Mouse (Mus musculus) heart, adult 9 months (tissue): ENCODE results near the gene Rsrc2.
A peak's percentile ranks its signal among the peaks of the same experiment; 100 is the strongest.
"Not testable (repeated sequence)": the region's sequence is repeated elsewhere in the genome, so short reads cannot be mapped to it uniquely, and the experiment has no call there.

Source experiments
- DNase-seq, 2 experiments: peaks; one replicate each; pipeline ENCODE4 v3.0.0; 2022; ENCODE audit warnings: low spot score in 2 of 2

Rsrc2 gene

DNA sequence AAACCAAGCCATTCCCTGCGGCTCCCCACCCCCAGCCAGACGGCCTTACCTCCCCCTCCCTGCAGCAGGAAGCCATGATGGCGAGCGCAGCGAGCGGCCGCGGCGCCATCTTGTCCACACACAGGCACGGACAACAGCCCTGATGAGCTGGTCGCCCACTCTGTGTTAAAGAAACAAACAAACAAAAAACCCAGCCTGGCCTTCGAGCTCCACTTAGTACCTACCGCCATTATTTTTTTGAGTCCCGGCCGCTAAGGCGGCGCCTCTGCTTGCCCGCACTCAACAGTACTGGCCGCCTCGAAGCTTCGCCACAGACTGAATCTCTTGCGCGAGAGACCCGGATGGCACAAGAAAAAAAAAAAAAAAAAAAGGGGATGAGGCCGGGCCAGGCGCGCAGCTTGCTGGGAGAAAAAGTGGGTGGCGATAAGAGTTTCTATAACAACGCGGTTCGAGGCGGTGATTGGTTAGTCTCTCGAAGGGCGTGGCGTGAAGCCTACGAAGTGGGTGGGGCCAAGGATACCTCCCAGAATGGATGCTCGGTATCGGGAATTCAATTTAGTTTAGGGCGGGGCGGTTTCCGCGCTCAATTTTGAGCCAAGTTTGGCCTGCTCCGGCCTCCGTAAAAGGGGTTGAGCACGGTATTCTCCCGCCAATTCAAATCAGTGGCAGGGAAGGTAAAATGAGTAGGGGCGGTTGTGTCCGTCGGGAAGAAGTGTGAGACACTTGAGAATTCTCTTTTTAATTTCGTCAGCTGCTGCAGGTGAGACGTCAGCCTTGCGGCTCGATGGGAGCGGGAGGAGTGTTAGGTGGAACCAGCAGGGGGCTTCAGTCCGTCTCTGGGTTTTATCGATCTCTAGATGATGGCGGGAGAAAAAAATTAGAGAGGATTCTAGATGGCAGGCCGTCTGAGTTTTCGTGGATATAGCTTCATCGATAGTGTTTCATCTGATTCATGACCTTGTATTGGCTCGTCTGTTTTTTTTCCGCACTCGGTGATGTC is at the start of gene Rsrc2, which contains the start of gene Kntc1:
Gene Rsrc2, minus strand, starts transcription at position 350 of the 1,000 bp plus-strand sequence.
Gene Kntc1, plus strand, starts transcription at position 652 of the 1,000 bp plus-strand sequence.
- DNase-seq = peak; percentile 100

DNA sequence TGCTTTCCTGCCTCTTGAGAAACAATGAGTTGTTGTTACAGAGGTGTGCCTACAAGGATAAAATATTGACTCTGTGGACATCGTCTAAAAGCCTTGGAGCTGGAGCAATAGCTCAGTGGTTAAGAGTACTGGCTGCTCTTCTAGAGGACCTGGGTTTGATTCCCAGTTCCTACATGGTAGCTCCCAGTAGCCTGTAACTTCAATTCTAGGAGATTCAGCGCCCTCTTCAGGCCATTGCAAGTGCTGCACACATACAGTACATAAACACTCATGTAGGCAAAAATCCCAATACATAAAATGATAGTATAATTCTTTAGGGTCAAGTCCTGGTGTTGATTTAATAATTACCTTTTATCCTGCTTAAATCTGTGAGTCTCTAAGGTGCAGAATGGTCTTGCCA is 43.9 kb upstream of the Rsrc2 start:
- DNase-seq = no peak

DNA sequence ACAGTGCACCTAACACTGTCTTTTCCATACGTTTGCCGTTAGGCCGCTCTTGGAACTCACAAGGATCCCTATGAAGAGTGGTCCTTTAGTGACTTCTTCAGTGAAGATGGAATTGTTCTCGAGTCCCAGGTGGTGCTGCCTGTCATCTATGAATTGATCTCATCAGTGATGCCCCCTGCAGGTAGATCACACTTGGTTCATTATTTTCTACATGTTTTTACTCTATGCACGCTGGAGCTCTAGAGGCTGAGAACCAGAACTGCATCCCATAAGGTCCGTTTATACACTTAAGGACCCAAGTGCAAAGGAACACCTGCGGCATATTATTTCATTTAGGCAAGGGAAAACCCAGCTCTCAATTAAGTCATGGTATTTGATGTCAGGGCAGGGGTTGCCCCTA is 39.8 kb upstream of the Rsrc2 start:
- no peak for DNase-seq

DNA sequence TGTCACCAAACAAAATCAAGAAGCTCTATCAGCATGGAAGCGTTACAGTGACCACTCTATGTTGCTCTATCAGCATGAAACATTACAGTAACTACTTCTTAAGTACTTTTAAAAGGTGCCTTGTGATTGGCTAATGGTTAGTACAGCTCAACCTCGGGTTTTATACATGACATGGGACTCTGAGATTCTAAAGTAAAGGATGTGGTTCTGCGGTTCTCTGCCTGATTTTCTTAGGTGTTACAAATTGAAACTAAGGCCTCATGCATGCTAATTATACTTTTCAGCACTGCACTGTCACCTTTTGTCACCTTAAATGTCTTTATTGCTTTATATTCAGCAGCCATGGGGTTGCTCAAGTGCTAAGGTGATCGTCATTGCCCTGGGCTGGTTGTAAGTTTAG is 32.6 kb upstream of the Rsrc2 start:
- DNase-seq = no peak

DNA sequence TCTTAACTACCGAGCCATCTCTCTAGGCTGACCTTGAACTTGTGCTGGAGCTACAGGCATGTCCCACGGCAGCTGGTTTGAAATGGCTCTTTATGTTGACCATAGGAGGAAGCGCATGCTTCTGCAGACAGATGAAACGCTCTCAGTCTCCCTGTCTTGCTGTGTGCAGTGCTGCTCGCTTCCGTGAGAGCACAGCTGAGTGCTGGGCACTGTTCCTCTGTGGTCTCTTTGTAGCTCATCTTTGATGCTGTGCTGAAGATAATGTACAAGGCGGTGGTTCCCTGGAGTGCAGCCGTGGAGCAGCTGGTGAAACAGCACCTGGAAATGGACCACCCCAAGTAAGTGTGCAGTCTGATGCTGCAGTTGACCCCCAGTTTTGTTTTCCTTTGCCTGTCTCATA is 31.5 kb upstream of the Rsrc2 start:
- DNase-seq = no peak

DNA sequence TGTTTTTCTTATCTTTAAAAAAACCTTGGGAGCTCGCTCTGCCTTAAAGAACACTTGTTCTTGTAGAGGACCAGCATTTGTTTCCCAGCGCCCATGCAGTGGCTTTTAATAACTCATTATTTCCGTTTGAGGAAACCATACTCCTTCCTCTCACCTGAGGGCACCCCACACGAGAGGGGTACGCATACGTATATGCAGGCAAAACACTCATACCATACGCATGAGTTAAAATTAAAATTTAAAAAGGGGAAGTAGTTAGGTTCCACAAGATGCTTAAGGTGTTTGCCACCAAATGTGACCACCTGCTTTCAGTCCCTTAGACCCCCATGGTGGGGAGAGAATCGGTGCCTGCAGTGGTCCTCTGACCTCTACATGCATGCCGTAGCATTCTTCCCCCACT is 24.2 kb upstream of the Rsrc2 start:
- DNase-seq = no peak

DNA sequence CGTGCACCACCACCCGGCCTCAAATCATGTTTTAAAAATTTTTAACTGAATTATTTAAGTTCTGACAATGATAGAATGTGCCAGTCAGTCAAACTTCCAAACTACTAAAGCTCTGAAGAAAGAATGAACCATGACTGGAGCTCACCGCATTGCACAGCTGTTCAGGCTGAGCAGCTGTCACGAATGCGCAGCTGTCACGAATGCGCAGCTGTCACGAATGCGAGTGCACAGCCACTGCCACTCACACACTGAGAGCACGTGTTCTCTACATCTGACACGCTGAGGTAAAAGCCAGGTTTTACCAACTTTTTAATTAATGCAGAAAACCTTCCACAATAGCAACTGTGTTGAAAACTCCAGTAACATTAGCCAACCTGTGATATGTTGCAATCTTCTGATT is 17.2 kb upstream of the Rsrc2 start:
- not testable (repeated sequence) for DNase-seq

DNA sequence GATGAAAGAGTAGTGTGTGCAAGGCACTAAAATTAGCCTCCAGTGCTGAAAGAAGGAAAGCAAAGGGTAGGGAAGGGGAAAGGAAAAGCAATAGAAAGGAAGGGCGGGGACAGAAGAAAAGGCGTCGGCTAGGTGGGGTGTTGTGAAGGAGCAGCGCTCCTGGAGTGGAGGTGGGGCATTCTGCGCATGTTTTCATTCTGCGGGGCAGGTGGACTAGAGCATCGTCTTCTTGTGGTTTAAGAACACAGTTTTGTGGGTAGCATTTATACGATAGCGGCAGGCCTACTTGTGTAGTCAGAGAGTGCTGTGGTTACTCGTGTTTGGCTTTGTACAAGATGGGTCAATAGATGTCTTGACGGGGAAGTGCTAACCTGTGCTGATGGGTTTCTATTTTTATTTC is 16.3 kb upstream of the Rsrc2 start:
- DNase-seq = no peak

DNA sequence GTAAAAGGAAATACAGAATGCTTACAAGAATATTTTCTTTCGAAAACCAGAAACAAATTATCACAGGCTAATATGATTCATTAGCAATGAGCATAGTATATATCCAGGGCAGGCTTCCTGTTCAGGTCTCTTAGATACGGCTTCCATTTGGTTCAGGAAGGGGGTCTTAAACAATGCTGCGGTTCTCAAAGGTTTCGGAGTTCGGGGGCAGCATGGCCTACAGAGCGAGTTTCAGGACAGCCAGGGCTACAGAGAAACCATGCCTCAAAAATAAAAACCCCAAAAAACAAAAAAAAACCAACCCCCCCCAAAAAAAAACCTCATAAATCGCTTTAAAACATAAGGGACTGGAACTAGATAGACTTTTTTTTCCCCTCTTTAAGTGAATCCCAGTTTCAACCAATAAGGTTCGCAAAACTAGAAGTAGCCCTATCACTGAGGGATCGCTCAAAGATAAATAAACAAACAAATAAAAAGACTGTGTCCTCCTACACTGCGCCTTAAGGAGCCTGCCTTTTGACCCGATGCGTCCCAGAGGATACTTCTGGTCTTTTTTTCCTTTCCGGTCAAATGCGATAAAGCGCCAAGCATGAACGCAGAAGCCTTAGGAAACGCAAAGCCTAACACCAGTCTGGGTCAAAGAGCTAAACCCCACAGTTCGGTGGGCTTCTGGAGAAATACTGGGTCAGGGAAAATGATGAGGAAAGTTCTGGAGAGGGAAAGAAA is 712 bp downstream of the Rsrc2 start:
- DNase-seq = peak in 1 of 2 experiments; percentile 5

DNA sequence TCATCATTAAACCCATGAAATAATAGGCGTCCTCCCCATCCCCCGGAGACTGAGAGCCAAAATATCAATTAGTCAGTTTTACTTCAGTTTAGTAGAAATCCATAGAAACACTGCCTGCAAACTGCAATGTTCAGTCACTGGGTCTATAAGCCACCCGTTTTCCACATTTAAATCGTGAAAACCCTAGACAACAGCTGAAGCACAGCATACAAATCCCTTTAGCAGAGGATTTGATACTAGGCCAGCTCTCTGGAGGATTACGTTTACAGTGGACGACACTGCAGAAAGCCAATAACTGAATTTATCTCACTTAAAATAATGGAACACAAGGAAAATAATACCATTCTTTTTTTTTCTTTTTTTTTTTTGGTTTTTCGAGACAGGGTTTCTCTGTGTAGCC is 1.6 kb downstream of the Rsrc2 start:
- peak in 1 of 2 experiments; percentile 4 for DNase-seq

DNA sequence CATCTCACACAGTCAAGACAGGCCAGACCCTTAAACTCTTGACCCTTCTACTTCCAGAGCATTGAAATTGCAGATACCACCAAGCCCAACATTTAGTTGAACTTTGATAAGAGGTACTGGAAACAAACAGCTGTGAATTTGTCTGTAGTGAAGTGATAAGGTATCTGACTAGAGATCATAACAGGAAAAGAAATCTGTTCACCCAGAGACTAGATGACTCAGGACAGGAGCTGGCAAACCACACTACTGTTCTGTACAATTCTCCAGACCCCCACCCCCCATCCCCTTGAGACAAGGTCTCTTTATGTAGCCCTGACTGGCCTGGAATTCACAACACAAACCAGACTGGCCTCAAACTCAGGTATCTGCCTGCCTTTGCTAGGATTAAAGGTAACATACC is 3.0 kb downstream of the Rsrc2 start:
- DNase-seq = no peak

DNA sequence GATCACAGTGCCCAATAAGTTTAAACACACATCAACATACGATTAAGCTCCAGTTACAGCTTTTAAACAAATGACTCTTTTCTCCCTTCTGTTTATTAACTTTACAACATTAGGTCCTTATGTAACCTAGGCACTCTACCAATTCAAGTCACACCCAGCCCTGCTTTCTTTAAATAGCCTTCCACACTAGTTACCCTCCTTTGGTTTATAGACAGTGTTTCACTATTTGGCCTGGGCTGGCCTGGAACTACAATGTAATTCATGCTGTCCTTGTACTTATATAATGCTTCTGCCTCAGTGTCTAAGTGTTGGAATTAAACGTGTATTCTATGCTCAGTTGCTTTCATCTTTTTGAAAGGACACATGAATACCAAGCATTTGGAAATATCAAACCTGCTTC is 4.9 kb downstream of the Rsrc2 start:
- peak; percentile 25 to 32 for DNase-seq

DNA sequence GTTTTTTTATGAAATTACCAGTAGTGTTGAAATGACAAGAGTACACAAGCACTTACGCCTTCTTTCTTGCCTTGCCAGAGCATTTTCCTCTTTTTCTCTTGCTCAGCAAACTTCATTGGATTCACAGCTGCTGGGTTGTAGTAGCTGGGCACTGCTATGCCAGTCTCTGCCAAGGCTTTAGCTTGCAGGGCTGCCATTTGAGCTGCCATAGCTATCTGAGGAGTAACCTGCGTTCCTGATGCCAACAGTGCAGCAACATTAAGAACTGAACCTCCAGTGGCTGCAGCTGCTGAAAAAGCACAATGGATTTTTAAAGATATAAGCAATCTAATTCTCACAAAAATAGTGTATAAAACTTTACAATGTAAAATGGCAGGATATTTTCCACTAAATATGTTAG is 18.2 kb downstream of the Rsrc2 start:
- DNase-seq = no peak

DNA sequence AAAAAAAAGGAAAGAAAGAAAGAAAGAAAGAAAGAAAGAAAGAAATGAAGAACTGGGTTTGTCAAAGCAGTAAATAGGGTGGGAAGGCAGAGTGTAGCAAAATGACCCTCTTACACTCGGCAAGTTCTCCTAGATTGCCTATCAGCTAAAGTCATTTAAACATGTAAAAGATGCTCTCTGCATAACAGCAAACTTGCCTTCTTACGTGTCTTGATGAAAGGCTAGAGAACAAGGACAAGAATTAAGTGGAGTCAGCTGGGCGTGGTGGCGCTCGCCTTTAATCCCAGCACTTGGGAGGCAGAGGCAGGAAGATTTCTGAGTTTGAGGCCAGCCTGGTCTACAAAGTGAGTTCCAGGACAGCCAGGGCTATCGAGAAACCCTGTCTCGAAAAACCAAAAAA is 25.4 kb downstream of the Rsrc2 start:
- DNase-seq = not testable (repeated sequence)

DNA sequence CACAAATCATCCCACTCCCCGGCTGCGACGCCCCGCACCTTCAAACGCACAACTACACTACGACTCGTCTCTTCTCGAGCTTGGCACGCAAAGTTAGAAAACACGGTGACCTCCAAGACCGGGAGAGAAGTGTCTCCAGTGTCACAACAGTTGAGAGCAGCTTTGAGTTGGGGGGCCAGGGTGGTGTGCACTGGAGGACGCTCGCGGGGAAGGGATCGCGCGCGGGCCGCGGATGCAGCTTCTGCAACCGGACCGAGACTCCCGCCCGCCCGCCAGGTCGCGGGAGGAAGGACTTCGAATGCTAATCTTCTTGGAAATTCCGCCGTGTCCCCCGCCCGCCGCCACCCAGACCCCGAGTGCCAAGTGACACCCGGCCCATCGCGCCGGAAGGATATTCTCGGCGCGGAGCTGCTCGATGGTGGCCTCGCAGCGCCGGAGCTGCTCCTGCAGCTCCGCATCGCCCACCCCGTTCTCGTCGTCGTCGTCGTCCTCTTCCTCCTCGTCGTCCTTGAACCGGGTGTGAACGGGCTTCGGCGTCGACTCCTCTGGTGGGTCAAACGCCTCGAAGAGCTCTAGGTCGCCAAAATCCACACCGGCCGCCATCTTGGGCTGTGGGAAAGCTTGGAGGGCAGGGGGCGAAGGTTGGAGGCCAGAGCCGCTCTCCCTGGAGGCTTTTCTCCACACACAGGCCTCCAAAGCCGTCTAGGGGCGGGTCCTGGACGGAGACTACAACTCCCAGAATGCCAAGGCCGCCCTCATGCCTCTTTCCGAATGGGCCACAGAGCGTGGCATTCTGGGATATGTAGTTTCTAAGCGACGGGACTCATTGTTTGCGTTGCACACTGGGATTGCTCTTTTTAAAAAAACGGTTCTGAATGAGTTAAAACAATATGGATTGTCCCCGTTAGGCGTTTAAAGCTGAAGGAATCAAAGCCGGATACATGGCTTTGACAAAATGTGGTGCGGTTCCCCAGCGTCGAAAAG is 28.6 kb downstream of the Rsrc2 start, which contains the start of gene Zcchc8:
Gene Zcchc8, minus strand, starts transcription at position 773 of the 984 bp plus-strand sequence.
- peak; percentile 93 to 97 for DNase-seq

DNA sequence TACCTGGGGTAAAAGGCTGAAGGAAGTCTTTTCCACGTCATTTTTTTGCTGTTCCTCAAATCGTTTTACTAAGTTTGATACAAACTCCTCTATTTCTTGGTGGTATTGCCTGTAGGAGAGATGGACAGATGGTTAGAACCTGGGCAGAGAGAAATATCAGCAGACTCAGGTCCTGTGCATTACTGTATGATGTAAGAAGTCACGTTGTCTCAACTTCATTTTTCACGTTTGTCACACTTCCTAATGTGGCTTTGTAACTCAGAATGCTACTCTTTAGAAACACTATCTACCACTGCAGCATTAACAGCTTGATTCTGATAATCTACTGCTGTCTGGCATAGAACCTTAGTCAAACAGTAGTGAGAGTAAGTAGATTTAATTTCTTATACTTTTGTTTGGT is 34.6 kb downstream of the Rsrc2 start:
- no peak for DNase-seq

DNA sequence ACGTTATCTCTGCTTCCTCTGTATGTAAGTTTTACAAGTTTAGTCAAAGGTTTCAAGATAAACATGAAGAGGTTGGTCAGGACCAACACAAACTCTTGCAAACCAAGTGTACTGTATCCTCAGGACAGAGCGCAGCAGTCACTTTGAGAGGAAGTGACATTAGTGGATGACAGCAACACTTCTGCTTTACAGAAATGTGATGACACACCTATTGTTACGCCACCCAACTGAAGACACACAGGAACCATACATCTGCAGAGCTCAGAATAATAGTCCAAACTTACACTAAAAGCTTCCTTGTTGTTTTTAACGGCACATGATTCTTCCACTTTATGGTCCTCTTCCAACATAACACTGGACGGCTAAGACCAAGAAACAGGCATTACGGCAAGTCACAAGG is 35.4 kb downstream of the Rsrc2 start:
- DNase-seq = no peak

DNA sequence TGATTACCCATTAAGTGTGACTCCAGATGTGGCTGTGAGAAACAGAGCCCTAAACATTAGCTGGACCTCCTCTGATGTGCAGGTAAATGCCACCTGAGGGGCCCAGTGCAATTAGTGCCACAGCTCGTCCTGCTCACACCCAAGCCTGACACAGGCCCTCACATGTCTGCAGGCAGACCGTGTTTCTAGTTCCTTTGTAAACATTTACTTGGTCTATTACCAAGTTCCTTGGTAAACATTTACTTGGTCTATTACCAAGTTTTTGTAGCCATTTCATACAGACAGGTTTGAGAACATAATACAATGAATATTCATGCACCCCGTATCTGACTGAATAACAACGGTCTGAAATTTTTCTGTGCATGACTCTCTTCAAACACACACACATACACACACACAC is 39.6 kb downstream of the Rsrc2 start:
- DNase-seq = no peak

DNA sequence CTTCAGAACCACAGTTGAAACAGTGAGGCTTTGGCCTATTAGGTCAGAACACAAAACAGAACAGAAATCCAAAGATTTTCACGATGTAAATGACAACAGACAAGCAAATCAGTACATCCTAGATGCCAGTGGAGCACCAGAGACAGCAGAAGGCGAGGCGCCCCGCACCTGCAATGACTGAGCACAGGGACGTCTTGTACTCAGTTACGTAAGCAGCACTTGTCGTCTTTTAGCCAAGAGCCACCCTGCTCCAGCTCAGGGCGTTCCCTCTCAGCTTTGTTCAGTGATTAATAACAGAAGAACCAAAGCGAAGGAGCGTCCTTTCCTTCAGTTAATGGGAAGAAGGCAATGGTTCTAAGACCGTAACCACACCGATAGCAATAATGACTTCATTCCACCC is 40.6 kb downstream of the Rsrc2 start:
- DNase-seq = no peak

DNA sequence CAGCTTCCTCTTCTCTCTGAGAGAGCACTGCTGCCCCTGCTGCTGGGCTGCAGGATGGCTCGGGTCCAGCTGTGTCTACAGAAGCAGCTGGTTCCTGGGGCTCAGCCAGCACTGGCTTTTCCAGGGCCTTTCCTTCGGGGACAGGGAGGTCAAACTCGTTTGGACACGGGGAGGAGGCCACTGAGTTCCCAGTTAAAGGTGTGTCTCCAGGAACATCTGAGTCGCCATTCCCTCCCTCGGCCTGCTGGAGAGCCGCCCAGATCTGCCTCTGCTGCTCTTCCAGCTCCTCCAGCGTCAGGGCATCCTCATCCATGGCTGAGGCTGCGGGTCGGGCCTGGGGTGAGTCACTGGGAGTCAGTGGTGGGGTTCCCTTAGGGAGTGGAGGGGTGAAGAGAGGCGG is 48.6 kb downstream of the Rsrc2 start:
- peak; percentile 74 to 81 for DNase-seq

DNA sequence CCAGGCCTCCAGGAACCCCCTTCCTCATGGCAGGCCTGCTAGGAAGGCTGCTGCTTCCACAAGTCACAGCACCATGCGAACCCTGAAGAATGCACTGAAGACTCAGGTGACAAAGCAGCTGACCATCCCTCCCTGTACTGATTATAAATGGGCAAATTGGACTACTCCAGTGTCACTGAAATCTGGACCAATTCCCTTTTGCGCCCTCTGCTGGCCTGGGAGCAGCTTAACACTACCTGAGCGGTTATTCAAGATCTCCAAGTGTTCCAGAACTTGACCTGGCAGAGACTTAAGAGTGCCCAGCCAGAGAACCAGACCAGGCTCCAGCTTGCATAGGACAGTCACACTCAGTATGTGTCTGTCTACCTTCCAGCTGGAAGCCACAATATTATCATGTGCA is 50.0 kb downstream of the Rsrc2 start:
- DNase-seq = peak; percentile 50 to 72
